Mouse (Mus musculus): ENCODE results near the gene Bcl7c.

DNA sequence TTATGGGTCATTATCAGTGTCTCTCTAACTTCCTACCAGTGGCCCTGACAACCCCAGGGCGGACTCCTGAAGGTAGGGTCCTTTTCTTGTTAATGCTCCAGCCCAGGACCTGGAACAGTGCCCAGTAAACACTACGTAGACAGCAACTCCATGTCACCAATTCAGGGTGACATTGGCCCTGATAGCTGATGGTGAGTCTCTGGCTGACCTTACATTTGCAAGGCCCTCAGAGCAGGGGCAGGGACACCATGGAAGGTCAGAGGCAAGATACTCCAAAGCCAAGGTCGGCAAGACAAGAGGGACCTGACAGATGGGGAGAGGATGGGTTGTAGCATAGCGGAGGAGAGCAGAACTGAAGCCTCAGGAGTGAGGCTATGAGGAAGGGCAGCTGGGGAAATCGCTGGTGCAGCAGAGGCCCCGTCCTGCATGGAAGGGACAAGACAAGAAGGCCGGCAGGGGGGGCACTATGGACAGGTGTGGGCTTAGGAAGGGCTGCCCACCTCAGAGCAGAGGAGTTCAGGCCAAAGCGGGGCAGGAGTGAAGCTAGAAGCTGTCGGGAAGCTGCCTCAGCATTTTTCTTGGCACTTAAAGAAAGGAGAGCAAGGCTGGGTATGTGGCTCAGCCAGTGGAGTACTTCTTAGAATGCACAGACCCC lies 19.0 kb downstream of the Bcl7c start:
- TF ChIP-seq EP300 (optimal IDR thresholded peaks at IDR 0.05): no peak
- no peak for TF ChIP-seq CTCF (IDR thresholded peaks at IDR 0.05; ENCODE audit: low read depth)
